Mouse (Mus musculus) CD8-positive naive resting alpha-beta T cell, adult 2 months (primary cell): ENCODE measurements at regions not wholly inside any gene's neighbourhood (a gene's known extent, or its start where the extent isn't known, plus 50 kb on each side); places are given as distances from the start of the nearest gene placed in this dataset.

ENCODE experiments used
- DNase-seq, 2 experiments: peaks; one replicate each; pipeline ENCODE4 v3.0.0; 2022; ENCODE audit warnings: low read depth in 2 of 2, low spot score in 2 of 2

DNA sequence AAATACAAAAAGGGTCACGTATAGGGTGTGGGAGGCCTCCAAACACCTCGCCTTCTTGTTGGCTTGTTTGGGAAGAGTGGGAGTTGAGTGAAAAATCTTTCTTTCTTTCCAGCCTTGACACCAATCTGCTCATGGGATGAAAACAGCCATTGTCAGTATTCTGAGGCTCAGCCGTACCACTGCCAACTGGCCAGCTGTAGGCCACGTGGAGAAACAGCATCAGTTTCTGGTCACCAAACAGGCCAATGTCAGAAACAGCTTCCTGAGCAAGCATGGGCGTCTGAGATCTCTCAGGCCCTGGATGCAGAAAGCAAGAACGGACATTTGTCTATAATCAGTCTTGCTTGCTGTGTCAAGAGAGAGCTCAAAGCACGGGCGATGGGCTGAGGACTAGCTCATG lies 173.2 kb downstream of the Bcl2l11 start:
- no peak for DNase-seq

DNA sequence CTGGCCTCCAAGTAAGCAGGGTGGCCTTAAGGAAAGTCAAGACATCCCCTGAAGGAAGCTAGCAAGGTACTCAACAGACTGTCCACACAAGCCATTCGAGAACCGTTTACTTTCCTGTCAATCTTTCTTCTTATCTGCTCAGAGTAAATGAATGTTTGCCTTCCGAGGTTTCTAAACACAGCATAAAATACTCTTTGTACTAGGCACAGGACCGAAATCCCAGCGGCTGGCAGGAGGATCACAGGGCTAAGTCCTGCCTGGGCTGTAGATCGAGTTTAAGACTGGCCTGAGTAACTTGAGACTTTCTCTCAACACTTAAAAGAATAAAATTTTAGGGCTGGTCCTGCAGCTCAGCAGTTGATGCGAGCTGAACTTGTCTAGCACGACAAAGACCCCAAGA lies 175.9 kb downstream of the Bcl2l11 start:
- DNase-seq: no peak

DNA sequence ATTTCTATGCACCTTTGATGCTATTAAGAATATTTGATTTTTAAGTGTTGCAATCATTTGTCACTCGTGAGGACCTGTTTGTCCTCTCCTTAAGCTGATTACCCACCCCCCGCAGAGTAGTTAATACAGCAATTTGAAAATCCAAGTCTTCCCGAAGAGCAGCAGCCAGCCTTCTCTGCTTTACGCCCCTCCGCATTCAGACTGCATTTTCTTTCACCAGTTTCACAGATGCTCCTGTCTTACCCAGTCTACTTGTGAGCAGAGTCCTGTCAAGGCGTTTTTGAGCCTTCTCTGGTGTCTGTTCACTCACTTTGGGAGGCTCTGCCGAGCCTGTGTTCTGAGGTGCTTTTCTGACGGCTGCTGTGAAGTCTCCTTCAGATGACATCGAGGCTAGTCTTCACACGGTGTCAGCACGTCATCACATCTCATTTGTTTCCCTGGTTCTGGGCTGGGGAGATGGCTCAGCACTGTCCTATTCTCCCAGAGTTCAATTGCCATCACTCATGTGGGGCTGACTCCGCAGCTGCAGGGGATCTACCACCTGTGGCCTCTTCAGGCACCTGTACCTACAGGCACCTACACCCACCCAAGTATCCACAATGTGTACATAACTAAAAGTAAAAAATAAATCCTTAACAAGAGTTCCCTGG lies 178.3 kb downstream of the Bcl2l11 start:
- DNase-seq: no peak

DNA sequence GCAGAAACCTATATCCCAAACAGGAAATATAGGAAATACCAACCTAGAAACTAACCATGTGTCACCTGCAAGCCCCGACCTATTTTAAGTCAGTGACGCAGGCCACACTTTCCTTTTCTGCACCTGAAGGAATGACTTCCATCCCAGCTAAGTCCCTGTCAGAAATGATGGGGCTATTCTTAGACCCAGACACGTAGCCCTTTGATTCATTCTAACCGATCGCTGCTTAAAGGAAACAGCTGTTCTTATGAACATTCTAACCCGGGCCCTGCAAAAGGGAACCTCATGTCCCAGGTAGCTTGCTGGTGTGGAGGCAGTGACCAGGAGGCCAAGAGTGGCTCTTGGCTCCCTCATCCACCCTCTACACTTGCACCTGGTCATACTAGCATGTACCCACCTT lies 180.9 kb downstream of the Bcl2l11 start:
- no peak for DNase-seq

DNA sequence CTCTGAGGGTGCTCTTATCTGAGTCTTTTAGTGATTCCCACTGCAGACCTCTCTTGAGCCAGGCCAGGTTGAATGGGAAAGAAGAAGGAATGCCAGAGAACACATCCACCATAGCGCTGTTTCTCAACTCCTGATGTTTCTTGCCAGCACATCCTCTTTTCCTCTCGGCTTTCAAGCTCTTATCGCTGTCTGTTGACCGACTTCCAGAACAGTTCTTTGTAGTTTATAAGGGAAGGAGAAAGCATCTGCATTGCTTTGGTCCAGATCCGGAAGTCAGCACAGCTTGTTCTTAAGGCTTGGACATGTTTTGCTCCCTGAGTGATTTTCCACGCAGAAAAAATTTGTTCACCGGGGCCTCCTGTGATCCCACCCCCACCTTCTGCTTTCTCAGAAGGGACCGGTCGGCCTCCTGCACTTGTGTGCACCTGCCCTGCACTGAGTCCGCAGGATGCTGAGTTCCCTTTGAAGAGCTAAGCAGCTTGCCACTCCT lies 183.7 kb downstream of the Bcl2l11 start:
- no peak for DNase-seq

DNA sequence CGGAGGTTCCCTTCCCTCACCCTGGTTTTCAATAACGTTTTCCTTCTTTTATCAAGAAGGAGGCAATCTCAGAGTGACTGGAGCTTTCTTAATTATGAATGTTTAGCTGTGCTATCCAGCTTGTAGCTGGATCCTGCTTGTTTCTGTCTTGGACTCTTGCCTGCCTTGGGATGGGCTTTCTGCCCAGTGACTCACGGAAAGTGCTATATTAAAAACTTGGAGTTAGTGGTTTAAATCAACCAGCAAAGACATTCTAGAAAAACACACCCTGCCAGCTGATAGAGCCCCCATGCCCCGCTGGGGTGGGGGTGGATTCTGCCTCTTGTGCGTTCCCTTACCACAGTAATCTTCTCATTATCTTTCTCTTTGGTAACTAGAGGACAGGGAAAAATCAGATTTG lies 184.2 kb downstream of the Bcl2l11 start:
- no peak for DNase-seq

DNA sequence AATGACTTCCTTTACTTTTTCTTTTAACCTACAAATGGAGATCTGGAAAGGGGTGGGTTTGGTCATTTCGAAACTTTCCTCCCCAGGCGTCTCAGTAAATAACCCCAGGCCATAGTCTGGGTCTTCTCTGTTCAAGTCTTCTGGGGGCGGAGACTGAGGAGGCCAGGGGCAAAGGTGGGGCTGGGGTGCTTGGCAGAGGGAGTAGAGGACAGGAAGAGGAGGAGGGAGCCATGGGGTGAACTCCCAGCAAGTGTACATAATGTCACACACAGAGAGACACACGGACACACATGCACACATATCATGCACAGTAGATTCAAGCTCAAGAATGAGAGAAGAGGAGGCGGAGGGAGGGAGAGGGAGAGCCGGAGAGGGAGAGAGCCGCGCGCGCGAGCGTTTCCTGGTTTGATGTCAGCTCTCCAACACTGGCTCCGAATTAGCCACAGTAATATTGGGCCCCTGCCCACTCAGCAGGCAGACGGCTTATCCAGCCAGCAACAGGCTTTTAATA lies 186.3 kb downstream of the Bcl2l11 start:
- DNase-seq: peak in 1 of 2 experiments; percentile 19

DNA sequence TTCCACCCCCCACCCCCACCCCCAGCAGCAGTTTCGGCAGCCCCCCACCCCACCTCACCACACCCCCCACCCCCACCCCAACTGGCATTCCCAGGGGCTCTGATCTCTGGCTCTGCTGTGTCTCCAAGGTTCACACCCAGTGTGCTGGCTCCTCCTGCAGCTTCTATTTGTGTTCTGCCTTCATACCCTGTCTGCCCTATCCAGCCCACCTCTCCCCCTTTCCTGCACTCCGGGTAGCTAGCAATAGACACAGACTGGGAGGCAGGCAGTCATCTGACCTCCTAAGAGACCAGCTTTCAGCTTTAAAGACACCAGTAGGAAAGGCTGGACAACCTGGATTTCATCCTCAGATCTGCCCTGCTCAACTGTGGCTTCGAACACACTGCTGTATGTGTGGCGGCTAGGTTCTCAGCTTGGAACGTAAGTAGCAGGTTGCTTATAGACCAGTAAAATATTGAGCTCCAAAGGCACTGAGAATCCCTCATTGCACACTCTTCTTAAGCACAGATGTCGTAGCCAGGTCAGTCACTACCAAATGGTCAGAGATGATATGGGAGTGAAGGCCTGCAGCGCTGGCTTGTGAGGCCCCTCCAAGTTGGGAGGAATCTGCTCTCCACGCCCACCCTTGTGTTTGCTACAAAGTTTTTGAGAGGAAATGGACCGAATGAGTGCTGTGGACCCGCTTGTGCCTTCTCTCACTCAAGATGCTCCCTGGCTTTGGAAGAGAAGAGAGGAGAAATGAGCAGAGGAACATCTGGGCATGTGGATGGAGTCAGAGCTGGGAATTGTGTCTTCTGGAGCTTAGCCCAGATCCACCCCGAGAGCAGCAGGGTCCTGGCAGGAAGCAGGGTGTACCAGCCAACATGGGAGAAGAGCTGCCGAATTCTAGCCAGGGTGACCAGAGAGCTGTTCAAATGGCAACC lies 187.1 kb downstream of the Bcl2l11 start:
- no peak for DNase-seq

DNA sequence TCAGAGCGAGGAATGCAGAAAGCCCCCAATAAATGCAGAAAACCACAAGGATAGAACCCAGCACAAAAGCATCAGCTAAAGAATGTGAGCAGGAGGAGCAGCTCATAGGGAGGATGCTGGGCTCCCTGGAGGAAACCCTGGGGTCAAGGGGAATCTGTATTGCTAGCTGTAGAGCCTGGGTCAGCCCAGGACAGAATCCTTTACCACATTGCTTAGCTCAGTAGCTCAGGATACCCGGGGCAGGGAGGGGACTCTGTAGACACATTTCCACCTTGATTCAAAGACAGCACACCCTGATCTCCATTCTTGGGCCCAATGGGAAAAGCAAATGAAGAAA lies 187.7 kb downstream of the Bcl2l11 start:
- no peak for DNase-seq

DNA sequence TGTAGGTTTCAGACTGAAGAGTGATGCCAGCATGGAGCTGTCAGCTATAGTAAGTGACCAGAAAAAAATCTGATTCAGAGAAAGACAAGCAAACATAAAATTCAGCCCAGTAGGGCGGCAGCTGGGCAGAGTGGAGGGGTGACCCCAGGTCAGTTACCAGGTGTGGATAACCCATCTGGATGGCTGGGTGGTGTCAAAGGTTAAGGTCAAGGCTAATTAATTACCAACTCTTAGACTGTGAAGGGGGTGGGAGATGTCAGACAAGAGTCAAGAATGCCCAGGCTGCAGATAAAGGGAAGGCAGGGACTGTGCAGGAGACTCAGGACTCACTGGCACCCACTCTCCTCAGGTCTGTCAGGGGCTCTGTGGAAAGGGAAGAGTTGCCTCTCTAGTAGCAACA lies 188.1 kb downstream of the Bcl2l11 start:
- no peak for DNase-seq

DNA sequence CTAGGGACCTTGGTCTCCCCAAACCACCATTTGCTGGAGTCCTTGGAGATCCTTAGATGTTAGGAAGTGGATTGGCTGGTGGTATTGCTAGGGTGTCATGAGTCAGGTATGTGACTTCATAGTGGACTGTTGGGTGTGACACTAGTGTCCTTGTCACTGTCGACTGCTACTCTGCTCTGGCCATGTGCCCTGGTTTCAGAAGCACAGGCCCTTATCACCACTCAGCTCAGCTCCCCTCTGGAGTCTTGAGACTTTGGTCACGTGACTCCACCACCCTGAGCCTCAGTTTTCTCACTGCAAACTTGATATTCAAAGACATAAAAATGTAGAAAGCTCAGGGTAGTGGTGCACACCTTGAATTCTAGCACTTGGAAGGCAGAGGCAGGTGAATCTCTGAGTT lies 190.7 kb downstream of the Bcl2l11 start:
- DNase-seq: no peak

DNA sequence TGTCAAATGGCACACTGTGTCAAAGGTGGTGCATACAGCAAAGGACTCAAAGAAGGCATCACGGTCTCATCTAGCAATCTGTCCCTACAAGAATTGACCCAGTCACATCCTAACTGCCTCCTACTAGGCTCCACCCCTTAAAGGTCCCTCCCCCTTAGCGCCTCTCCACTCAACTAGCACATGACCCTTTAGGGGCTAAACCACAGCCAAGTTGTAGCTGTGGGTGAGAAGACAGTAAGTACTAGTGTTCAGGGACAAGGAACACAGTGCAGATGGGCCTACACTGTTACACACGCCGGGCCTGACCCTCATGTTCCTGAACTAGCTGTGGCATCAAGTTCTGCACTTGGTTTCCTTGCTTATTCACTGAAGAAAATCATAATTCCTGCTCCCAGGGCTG lies 192.4 kb downstream of the Bcl2l11 start:
- DNase-seq: no peak

DNA sequence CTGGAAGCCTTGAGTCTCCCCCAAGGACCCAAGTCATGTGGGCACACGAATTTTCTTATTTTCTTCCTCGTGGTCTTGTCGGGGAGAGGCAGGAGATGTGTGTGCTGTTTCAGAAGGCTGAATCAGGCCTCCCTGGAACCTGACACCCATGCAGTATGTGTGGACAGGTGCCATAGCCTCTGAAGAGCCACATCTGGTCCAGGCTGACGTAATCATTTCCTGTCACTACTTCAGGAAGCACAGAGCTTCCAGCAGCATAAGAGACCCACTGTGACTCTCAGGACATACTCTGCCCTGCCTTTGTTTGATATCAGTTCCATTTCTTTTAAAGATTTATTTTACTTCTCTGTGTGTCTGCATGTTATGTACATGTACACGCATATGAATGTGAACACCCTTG lies 193.1 kb downstream of the Bcl2l11 start:
- peak; percentile 27 to 41 for DNase-seq

DNA sequence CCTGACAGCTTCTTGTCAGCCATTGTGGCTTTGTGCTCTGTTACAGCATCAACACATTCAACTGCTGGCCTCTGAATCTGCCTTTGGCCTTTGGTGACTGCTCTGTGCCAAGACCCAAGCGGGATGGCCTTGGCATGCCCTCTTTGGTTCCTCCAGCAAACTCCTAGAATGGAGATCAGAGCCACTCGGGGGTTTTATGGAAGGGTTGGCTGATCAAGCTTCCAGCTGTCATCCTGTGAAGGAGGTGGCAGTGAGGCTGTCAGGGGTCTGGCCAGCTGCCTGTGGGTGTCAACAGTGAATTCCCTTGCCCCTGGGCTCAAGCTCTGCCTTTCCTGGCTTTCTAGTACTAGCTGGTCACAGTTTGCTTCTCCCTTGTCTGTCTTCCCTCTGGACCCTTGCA lies 195.6 kb downstream of the Bcl2l11 start:
- DNase-seq: no peak

DNA sequence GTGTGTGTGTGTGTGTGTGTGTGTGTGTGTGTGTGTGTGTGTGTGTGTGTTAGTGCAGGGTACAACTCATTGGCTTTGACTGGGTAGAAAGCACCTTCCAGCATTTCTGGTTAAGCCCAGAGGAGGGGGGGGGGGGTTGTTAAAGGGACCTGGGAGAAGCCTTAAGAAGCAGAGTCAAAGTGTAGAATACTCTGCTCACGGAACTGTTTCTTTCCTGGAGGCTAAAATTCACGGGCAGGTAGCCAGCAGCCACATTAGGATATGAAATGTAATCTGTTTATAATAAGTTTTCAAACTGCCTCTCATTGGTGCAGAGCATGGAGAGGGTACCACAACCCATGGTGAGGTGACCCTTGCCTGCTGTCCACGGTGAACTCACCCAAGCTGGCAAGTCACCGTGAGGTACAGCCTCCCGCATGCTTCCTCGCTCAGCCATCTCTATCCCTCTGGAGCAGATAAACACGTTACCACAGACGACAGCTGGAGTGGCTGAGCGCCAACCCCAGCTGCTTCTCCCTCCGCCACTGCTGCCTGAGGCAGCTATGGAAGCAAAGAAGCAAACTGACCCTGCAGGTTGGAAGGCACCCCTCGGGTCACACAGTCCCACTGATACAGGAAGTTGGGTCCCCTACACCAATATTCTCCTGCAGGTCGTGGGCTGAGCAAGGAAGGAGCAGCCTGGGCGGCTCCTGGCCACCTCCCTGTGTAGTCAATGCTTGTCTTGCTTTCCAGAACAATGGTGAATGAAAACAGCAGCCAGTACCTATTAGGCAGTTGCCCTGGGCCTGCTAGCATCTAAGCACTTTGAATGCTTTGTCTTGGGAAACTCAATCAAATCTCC lies 198.6 kb downstream of the Bcl2l11 start:
- no peak for DNase-seq

DNA sequence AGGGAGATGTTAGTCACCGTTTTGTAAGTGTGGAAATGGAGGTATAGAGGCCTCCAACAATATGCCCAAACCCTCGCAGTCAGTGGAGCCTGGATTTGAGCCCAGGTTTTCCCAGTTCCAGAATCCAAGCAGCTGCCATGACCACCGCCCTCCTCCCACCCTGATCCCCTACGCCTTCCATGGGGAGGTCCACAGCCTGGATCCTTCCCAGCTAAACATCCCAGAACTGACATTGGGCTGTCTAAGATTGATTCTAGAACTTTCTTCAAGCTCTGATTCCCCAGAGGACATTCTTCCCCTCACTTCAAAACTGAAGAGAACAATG lies 199.2 kb downstream of the Bcl2l11 start:
- no peak for DNase-seq

DNA sequence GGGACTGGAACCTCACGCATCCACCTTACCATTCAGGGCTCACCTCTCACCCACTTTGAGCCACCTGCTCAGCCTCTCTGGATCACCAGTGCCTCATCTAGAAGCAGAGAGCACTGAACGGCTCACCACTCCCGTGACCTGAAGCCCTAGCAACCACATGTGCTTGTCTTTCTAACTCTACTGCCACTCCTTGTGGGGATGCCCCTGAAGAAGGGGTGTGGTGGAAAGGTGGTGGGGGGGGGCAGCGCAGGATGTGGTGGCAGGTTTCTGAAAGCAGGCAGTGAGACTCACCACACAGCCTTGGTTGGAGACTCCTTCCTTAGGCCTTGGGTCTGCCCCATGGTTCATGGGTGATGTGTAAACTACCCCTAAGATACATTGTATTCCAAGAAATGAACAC lies 199.6 kb downstream of the Bcl2l11 start:
- peak; percentile 58 to 68 for DNase-seq

DNA sequence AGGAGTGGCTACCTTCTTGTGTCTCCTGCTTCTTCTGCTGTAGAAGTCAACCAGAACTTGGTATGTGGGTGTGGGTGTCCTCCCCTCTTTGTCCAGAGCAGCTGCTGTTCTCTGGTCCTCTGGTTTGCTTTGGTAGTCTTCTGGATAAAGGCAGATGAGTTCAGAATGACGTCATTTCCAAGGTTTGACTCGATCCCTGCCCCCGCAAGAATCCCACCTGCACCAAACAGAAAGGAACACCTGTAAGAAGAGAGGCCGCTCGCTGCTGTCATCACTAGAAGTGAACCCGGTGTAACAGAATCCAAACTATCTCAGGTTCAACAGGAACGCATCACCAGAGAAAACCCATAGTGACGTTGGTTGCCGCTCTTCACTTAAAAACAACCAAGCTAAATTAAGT lies 205.0 kb downstream of the Bcl2l11 start:
- no peak for DNase-seq

DNA sequence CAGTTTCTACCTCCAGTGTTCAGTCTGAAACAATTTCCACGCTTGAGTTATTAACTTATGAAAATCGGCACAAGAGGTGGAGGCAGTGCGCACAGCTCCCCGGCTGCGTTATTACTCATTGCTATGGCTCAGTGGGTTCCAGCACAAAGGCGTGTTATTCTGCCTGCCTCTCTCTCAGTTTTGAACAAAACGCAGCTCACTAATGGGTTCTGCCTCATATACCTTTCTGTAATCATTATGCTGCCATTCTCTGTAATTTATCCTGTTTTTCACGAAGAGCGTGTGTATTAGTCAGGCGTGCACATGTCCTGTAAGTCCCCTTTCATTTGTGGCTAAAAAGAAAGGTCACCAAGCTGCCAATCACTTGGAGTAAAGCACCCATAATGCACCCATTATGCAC lies 205.4 kb downstream of the Bcl2l11 start:
- DNase-seq: no peak

DNA sequence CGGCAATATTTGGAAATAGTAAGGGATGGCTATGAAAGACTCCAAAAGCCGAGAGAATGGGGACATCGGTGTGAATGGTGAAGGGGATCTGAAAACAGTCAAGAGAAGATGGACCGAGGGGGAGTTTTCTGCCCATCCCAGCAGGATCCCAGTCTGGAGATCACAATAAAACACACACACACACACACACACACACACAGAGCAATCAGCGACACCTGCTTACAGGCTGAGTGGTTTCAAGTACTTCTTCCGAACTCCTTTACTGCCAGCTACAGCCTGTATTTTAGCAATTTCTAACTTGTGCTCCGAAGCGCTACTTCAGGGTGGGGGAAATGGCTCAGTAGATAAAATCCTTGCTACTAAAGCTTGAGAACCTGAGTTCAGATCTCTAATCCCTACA lies 205.8 kb downstream of the Bcl2l11 start:
- no peak for DNase-seq

DNA sequence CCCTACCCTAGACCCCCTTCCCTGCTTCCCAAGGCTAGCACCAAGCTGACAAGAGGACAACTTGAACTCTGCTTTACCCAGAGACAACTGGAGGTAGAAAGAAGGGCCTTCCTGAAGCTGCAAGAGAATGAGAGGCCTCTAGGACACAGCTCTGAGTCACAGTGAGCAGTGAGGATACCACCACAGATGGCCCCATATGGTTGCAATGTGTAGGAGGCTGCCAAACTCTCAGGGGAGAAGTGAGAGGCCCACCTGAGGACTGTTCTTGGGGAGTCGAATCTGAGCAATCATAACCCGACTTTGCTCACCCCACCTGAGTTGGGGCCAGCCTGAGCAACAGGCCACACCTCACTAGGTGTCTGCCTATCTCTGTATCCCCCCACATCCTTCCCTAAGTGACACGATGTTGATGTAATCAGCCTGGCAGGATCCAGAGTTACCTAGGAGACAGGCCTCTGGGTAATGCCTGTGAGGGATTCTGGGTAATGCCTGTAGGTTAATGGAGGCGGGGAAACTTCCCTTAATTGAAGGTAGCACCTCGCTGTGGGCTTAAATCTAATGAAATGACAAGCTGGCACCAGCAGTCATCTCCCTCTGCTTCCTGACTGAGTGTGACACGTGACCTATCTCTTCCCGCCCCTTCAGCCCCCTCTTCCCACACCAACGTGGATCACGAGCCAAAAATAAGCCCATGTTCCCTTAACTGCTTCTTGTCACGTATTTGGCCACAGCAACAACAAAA lies 207.7 kb downstream of the Bcl2l11 start:
- DNase-seq: no peak
